Mouse (Mus musculus) heart, embryonic 13.5 days (tissue): Measurements from ENCODE around the gene Scaf11. TPM values are rescaled to one million over a fixed set of nuclear protein-coding genes. Genes with fewer than 3 reads are reported as not detected.
"Not testable (repeated sequence)": the region's sequence is repeated elsewhere in the genome, so short reads cannot be mapped to it uniquely, and the experiment has no call there.

Source experiments
- ATAC-seq: fragments of 200-750 bp; cut with Nextera tagmentation; 2 replicates; pipeline ENCODE4 v1.8.0; 2017; ENCODE audit warnings: moderate TSS enrichment; ENCODE audit not compliant: insufficient number of reproducible peaks, low FRiP score, low TSS enrichment; ENCODE audit errors: extremely low read depth
- H3K27ac ChIP-seq: fragments of 300-500 bp; sonication (generic); replicated peaks from 2 replicates; pipeline ENCODE4 v1.5.1; 2015; ENCODE audit warnings: moderate library complexity, mild to moderate bottlenecking, inconsistent platforms
- H3K27me3 ChIP-seq: fragments of 300-500 bp; sonication (generic); replicated peaks from 2 replicates; pipeline ENCODE4 v1.6.1; 2015; ENCODE audit warnings: mild to moderate bottlenecking, inconsistent platforms
- H3K36me3 ChIP-seq: fragments of 300-500 bp; sonication (generic); 2 replicates; pipeline ENCODE4 v1.6.1; 2015; ENCODE audit warnings: mild to moderate bottlenecking, inconsistent platforms
- H3K4me1 ChIP-seq: fragments of 300-500 bp; sonication (generic); 2 replicates; pipeline ENCODE4 v1.6.1; 2015; ENCODE audit warnings: inconsistent platforms
- H3K4me2 ChIP-seq: fragments of 300-500 bp; sonication (generic); 2 replicates; pipeline ENCODE4 v1.6.1; 2015; ENCODE audit warnings: inconsistent platforms, mild to moderate bottlenecking, moderate library complexity
- H3K4me3 ChIP-seq: fragments of 300-500 bp; sonication (generic); 2 replicates; pipeline ENCODE4 v1.5.1; 2015; ENCODE audit warnings: moderate library complexity, mild to moderate bottlenecking, inconsistent platforms
- H3K9ac ChIP-seq: fragments of 300-500 bp; sonication (generic); 2 replicates; pipeline ENCODE4 v1.6.1; 2015; ENCODE audit warnings: inconsistent platforms, mild to moderate bottlenecking, moderate library complexity
- H3K9me3 ChIP-seq: fragments of 300-500 bp; sonication (generic); 2 replicates; pipeline ENCODE4 v1.6.1; 2016; ENCODE audit warnings: inconsistent platforms
- WGBS: fragments of 180-500 bp; shearing (Covaris S2); methylation state at CpG from one replicate; pipeline ENCODE4 v1.1.7; 2015; ENCODE audit warnings: mixed read lengths; 5-methylcytosine and 5-hydroxymethylcytosine counted together
- polyA plus RNA-seq: library from polyadenylated mRNA; unstranded; fragments of >200 nt; fragmentation: Nextera tagmentation; extraction: Ambion mirVana; gene quantifications from 2 replicates; pipeline ENCODE4 v1.2.1, GENCODE M21; 2015

Scaf11 gene
- polyA plus RNA-seq, 1 experiment from 2014 or later, result 58.4 TPM

DNA sequence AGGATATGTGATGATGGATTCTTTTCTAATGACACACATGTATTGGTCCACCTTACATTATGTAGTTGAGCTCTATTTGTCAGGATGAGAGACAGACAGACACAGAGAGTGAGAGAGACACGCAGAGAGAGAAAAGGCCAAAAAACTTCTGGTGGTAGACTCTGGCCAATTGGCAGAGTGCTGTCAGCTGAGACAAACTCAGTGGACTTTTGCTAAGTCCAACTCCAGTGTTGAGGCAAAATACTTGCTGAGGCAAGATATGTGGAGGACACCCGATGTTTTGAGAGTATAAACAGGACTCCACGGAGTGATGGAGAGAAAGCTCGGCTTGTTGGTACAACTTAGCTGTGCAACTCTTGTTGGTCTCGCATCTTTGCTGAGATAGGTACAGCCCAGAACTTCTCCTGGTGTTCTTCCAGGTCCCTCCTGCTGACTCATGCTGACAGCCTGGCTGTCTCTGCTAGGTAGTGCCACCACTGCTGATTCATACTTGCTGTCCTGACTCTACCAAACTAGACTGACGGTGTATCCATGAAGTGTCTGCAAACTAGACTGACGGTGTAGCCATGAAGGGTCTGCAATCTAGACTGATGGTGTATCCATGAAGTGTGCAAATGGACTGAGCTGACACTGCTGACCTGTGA is 11.9 kb downstream of the Scaf11 start:
- H3K4me2 ChIP-seq, result no peak overlapping the region
- 76% methylated on average over 7 of the region's 7 CpGs for WGBS
- no peak overlapping the region for H3K27ac ChIP-seq
- peak; percentile 80 for ATAC-seq
- H3K4me1 ChIP-seq, result no peaks in the 10 kb centered on the region
- no peak overlapping the region for H3K4me3 ChIP-seq
- no peak overlapping the region for H3K9ac ChIP-seq
- no peaks in the 10 kb centered on the region for H3K27me3 ChIP-seq
- peaks cover 48% of the 10 kb centered on the region for H3K36me3 ChIP-seq
- no peaks in the 10 kb centered on the region for H3K9me3 ChIP-seq

DNA sequence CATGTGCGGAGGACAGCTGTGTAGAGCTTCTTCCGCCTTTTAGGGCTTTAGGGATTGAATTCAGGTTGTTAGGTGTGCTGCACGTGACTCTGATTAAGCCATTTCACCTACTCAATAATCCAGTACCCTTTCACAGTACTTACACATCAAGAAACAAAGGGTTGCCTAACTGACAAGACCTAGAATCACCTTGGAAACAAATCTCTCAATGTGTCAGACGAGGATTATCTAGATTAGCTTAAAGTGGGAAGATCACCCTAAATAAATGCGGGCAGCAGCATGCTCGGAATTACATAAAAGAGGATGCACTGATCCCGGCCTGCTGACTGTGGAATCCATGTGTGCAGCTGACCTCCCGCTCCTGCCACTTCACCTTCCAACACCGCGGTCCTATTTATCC is 13.9 kb downstream of the Scaf11 start:
- peaks cover 56% of the 10 kb centered on the region for H3K36me3 ChIP-seq
- no peaks in the 10 kb centered on the region for H3K4me1 ChIP-seq
- H3K27me3 ChIP-seq, result no peaks in the 10 kb centered on the region
- H3K9ac ChIP-seq, result no peak overlapping the region
- no peak for ATAC-seq
- WGBS, result 83% methylated on average over 10 of the region's 10 CpGs
- H3K4me3 ChIP-seq, result no peak overlapping the region
- no peak overlapping the region for H3K4me2 ChIP-seq
- H3K9me3 ChIP-seq, result no peaks in the 10 kb centered on the region
- no peak overlapping the region for H3K27ac ChIP-seq

DNA sequence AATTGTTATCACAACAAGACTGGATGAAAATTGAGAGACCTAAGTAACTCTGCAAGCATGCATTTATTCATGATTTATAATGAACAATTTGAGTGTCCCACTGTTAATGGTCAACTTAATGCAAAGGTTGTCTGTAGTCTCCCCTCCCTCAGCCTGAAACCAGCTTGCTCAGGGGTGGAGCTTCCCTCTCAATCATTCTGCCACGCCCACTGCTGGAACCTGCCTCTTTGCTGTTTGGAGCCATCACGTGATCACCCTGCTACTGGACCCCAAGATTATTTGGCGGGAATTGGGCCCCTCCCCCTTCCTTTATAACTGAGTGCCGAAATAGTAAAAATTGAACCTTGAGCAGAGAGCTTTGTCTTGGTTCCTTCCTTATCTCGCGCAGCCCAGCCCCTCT is 19.2 kb downstream of the Scaf11 start:
- H3K4me1 ChIP-seq, H3K27ac ChIP-seq, H3K4me2 ChIP-seq, H3K27me3 ChIP-seq, H3K9ac ChIP-seq, H3K9me3 ChIP-seq, ATAC-seq, H3K4me3 ChIP-seq: not testable (repeated sequence)
- H3K36me3 ChIP-seq, result peaks cover 56% of the 10 kb centered on the region
- 78% methylated on average over 6 of the region's 6 CpGs for WGBS

DNA sequence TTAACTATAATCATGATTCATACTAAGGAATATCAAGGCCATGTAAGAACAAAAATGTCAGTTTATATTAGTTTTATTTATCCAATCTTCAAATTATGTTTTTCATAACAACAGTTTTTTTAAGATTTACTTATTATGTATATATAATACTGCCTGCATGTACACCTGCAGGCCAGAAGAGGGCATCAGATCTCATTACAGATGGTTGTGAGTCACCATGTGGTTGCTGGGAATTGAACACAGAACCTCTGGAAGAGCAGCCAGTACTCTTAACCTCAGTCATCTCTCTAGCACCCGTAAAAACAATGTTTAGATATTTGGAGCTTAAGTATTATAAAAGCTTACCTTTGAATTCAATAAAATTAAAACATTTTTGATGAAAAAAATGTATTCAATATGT is 26.4 kb downstream of the Scaf11 start:
- WGBS, result 95% methylated on average over 1 of the region's 1 CpGs
- H3K4me2 ChIP-seq, result no peak overlapping the region
- H3K27ac ChIP-seq, result no peak overlapping the region
- no peak overlapping the region for H3K9ac ChIP-seq
- peaks cover 68% of the 10 kb centered on the region for H3K36me3 ChIP-seq
- H3K9me3 ChIP-seq, result no peaks in the 10 kb centered on the region
- H3K27me3 ChIP-seq, result no peaks in the 10 kb centered on the region
- ATAC-seq, result no peak
- no peak overlapping the region for H3K4me3 ChIP-seq
- no peaks in the 10 kb centered on the region for H3K4me1 ChIP-seq

DNA sequence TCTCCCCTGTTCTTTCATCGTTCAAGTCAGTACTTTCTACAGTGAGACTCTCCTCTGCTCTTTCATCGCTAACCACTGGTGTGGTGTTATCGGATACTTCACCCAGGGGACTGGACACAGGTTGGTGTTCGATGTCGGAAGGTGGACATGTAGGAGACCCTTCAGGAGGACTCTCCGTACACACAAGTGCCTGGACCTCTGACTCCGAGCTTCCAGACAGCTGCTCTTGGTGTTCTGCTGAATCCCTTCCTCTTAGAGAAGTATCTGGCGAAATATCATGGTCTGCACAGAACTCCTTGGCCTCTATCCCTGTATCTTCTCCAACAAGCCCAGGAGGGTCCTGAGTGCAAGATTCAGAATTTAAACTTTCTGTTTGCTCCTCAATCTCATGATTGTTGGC is 40.7 kb downstream of the Scaf11 start:
- H3K27me3 ChIP-seq, result no peaks in the 10 kb centered on the region
- ATAC-seq, result no peak
- no peak overlapping the region for H3K9ac ChIP-seq
- H3K36me3 ChIP-seq, result peaks cover 92% of the 10 kb centered on the region
- H3K27ac ChIP-seq, result no peak overlapping the region
- H3K4me1 ChIP-seq, result no peaks in the 10 kb centered on the region
- WGBS, result 93% methylated on average over 8 of the region's 8 CpGs
- no peaks in the 10 kb centered on the region for H3K9me3 ChIP-seq
- no peak overlapping the region for H3K4me3 ChIP-seq
- H3K4me2 ChIP-seq, result no peak overlapping the region

DNA sequence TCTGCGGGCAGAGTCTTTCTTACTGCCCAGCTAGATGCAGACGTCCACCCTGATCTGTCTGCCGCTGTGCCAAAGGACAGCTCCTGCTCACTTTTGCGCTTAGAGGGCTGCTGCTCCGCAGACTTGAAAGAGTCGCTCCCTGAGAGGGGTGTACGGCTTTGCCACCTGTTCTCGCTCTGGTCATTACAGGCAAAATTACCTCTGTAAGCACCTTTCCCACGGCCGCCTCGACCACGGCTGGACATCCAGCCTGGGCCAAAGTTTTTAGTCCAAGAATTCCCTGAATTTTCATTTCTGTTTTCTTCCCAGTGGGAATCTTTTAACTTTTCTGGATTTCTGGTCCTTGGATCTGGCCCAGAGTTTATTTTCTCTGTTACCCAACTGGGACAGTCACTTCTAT is 42.5 kb downstream of the Scaf11 start:
- no peaks in the 10 kb centered on the region for H3K4me1 ChIP-seq
- no peaks in the 10 kb centered on the region for H3K27me3 ChIP-seq

DNA sequence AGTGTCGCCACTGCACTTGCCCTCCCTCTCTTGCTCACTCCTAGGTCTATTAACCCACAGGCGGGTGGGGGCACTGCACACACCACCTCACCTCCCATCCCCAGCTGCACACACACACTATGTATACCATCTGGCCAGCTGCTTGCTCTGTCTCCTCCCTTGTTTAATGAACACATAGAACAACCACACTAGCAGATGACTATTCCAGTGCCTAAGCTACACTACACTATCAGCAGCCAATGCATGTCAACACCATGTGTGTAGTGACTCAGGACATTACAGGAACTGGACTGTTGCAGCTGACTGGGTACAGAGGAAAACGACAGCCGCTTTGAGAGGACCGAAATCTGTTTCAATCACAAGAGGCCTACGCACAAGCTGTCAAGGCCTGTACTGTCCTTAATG is 51.9 kb downstream of the Scaf11 start:
- peaks cover 72% of the 10 kb centered on the region for H3K36me3 ChIP-seq
- H3K4me1 ChIP-seq, result no peaks in the 10 kb centered on the region
- no peak overlapping the region for H3K27ac ChIP-seq
- H3K9me3 ChIP-seq, result no peaks in the 10 kb centered on the region
- no peak overlapping the region for H3K9ac ChIP-seq
- 89% methylated on average over 6 of the region's 6 CpGs for WGBS
- H3K4me2 ChIP-seq, result no peak overlapping the region
- H3K4me3 ChIP-seq, result no peak overlapping the region
- H3K27me3 ChIP-seq, result no peaks in the 10 kb centered on the region
- ATAC-seq, result no peak

More for the DNA sequence above, 42.5 kb downstream of the Scaf11 start:
- Histone ChIP-seq H3K4me2 (no peak overlapping the region), H3K36me3 (peaks cover 95% of the 10 kb centered on the region), H3K27ac (no peak overlapping the region), H3K9me3 (no peaks in the 10 kb centered on the region), H3K4me3 (no peak overlapping the region), H3K9ac (no peak overlapping the region)
- WGBS, result 93% methylated on average over 12 of the region's 12 CpGs
- ATAC-seq, result no peak

DNA sequence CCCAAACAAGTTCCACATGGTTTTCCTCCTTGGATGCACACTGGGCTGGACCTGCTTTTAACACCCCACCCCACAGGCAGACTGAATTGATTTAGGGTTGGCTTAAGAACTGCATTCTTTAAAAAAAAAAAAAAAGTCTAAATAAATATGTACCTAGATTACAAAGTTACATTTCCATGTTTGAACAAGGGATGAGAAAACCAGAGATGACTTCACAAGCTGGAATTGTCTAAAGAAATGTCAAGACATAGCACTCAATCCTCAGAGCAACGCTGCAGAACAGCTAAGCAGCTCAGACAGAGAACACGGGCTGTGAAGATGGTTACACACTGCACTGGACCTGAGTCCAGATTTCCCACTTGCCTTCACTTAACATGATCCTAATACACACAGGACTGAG is 53.5 kb downstream of the Scaf11 start:
- Histone ChIP-seq H3K27ac (no peak overlapping the region), H3K9me3 (no peaks in the 10 kb centered on the region), H3K4me3 (no peak overlapping the region), H3K9ac (no peak overlapping the region), H3K4me1 (no peaks in the 10 kb centered on the region), H3K27me3 (no peaks in the 10 kb centered on the region), H3K4me2 (no peak overlapping the region), H3K36me3 (peaks cover 71% of the 10 kb centered on the region)
- no peak for ATAC-seq
- 78% methylated on average over 2 of the region's 2 CpGs for WGBS

DNA sequence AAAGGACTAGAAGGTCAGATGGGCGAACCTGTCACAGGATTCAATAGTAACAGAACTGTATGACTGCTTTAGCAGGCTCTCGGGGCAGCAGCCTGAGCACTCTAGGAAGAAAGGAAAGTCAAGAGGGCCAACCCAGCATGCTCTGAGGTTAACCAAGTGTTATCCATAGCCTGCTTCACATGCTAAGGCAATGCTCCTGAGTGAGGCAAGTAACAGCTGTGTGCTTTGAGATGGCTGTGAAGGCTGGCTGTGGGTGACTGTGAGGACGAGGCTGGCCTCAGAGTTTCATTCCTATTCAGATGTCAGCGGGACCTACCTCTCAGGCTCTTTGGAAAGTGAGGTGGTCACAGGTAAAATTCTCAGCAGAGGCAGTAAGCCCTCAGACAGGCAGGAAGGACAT is 54.4 kb downstream of the Scaf11 start:
- peaks cover 74% of the 10 kb centered on the region for H3K36me3 ChIP-seq
- ATAC-seq, result no peak
- no peaks in the 10 kb centered on the region for H3K9me3 ChIP-seq
- no peak overlapping the region for H3K4me3 ChIP-seq
- H3K9ac ChIP-seq, result no peak overlapping the region
- no peak overlapping the region for H3K27ac ChIP-seq
- H3K4me2 ChIP-seq, result no peak overlapping the region
- 76% methylated on average over 4 of the region's 4 CpGs for WGBS
- H3K4me1 ChIP-seq, result no peaks in the 10 kb centered on the region
- no peaks in the 10 kb centered on the region for H3K27me3 ChIP-seq

DNA sequence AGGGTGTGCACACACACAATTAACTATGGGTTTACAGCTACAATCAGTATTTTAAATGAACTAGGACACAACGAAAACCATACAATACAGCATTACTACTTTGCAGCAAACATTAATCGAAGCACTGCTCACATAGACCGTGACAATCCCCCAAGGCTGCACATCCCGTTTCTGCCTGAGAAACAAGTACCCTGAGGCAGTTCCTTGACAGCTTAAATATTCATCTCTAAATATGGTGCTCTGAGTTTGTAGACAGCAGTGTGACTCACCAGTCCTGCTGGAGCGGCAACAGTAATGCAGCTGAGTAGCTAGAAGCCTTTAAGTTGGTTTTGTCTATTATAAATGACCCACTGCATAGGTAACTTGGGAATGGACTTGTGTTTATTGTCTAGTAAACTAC is 55.1 kb downstream of the Scaf11 start:
- Histone ChIP-seq H3K4me1 (no peaks in the 10 kb centered on the region), H3K4me3 (no peak overlapping the region), H3K9me3 (no peaks in the 10 kb centered on the region), H3K9ac (no peak overlapping the region), H3K27ac (no peak overlapping the region), H3K36me3 (peaks cover 72% of the 10 kb centered on the region), H3K27me3 (no peaks in the 10 kb centered on the region), H3K4me2 (no peak overlapping the region)
- no peak for ATAC-seq
- WGBS, result 80% methylated on average over 5 of the region's 5 CpGs

DNA sequence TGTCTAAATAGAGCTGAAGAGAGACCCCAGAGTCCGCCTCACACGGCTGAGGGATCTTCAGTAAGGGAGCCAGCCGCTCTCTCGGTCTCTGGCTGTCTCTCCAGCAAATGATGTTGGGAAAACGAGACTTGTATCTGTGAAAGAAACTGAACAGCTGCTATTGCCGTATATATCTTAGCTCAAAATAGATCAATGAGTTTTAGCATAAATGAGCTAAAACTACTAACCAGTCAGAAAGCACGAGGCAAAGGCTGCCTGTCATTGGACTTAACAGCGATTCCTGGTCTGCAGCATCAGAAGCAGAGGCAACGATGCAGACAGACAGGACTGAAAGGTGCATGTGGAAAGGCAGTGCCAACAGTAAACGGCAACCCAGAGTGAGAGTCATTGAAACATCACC is 62.3 kb downstream of the Scaf11 start:
- no peaks in the 10 kb centered on the region for H3K4me1 ChIP-seq
- H3K36me3 ChIP-seq, result peaks cover 85% of the 10 kb centered on the region
- no peaks in the 10 kb centered on the region for H3K9me3 ChIP-seq
- H3K4me2 ChIP-seq, result no peak overlapping the region
- ATAC-seq, result no peak
- no peak overlapping the region for H3K4me3 ChIP-seq
- H3K27ac ChIP-seq, result no peak overlapping the region
- H3K27me3 ChIP-seq, result no peaks in the 10 kb centered on the region
- 87% methylated on average over 10 of the region's 10 CpGs for WGBS
- no peak overlapping the region for H3K9ac ChIP-seq

DNA sequence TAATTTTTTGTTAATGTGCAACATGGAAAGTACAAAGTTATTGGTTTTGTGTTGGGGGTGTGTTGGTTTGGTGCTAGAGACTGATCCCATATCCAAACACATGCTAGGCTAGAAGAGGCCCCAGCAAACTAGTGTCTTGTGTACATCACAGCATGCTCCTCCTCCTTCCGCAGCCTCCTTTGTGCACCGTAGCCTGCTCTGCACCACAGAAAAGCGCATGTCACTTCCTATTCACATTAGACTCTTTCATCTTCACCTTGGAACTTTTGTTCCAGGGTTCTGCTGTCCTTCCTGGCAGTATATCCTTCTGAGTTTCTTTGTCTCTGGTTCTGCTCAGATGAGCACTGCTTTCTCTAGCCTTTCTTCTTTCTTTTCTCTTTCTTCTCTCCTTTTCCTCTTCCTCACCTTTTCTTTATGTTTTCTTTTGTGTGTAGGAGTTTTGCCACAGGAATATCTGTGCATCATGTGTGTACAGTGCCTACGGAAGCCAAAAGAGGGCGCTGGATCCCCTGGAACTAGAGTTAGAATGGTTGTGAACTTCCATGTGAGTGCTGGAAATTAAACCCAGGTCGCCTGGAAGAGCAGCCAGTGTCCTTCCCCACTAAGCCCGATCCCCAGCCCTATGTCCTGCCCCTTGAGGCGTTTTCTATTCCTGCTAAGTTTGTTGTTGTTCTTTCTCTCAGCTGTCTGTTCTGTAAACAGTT is 63.9 kb downstream of the Scaf11 start:
- Histone ChIP-seq H3K36me3 (peaks cover 85% of the 10 kb centered on the region), H3K27ac (no peak overlapping the region), H3K4me1 (no peaks in the 10 kb centered on the region), H3K9ac (no peak overlapping the region), H3K9me3 (no peaks in the 10 kb centered on the region), H3K4me3 (no peak overlapping the region), H3K4me2 (no peak overlapping the region), H3K27me3 (no peaks in the 10 kb centered on the region)
- WGBS, result 83% methylated on average over 8 of the region's 8 CpGs
- no peak for ATAC-seq
